Mouse (Mus musculus): ENCODE measurements around the gene Gm39115. TPM values are rescaled to one million over a fixed set of nuclear protein-coding genes. Genes with fewer than 3 reads are reported as not detected.

The Gm39115 gene
- polyA plus RNA-seq (2014; fragmentation: Illumina TruSeq; extraction: RNeasy Lipid Tissue Mini Kit (QIAGEN cat#74804); ENCODE audit: low read depth, low replicate concordance) = not detected

GRCm38 (mm10) chr7:142135934-142136333 lies at the start of gene Gm39115:
Gm39115 (minus strand) TSS chr7:142136034.

GRCm38 (mm10) chr7:142175905-142176304 lies 40.1 kb upstream of the Gm39115 start, which contains the start of gene Krtap5-2:
Krtap5-2 (minus strand) TSS chr7:142176005.

GRCm38 (mm10) chr7:142165639-142166038 lies 29.8 kb upstream of the Gm39115 start, which contains the start of gene Gm4553:
Gm4553 (minus strand) TSS chr7:142165739.

GRCm38 (mm10) chr7:142157013-142157412 lies 21.2 kb upstream of the Gm39115 start, which contains the start of gene Gm29735:
Gm29735 (minus strand) TSS chr7:142157113.

GRCm38 (mm10) chr7:142144507-142144906 lies 8.7 kb upstream of the Gm39115 start, which contains the start of gene Gm45337:
Gm45337 (minus strand) TSS chr7:142144607.

GRCm38 (mm10) chr7:142120629-142121028 lies 15.2 kb downstream of the Gm39115 start, which contains the start of gene Gm45618:
Gm45618 (minus strand) TSS chr7:142120729.

GRCm38 (mm10) chr7:142095183-142095931 lies 40.5 kb downstream of the Gm39115 start, which contains the start of gene Dusp8:
Dusp8 (minus strand) TSS chr7:142095843.

Other genes with a start within 250 kb of the Gm39115 start
- 109 TPM for gene Tollip, start 217.5 kb downstream of the Gm39115 start, polyA plus RNA-seq (2014; fragmentation: Illumina TruSeq; extraction: RNeasy Lipid Tissue Mini Kit (QIAGEN cat#74804); ENCODE audit: low read depth, low replicate concordance)
- 2.9 TPM for gene Brsk2, start 186.3 kb downstream of the Gm39115 start, polyA plus RNA-seq (2014; fragmentation: Illumina TruSeq; extraction: RNeasy Lipid Tissue Mini Kit (QIAGEN cat#74804); ENCODE audit: low read depth, low replicate concordance)
- 5.6 TPM for gene Mob2, start 75.0 kb downstream of the Gm39115 start, polyA plus RNA-seq (2014; fragmentation: Illumina TruSeq; extraction: RNeasy Lipid Tissue Mini Kit (QIAGEN cat#74804); ENCODE audit: low read depth, low replicate concordance)
- gene Dusp8, start 40.2 kb downstream of the Gm39115 start, polyA plus RNA-seq (2014; fragmentation: Illumina TruSeq; extraction: RNeasy Lipid Tissue Mini Kit (QIAGEN cat#74804); ENCODE audit: low read depth, low replicate concordance) = 0.04 TPM
- not detected for gene Gm45618, start 15.3 kb downstream of the Gm39115 start, polyA plus RNA-seq (2014; fragmentation: Illumina TruSeq; extraction: RNeasy Lipid Tissue Mini Kit (QIAGEN cat#74804); ENCODE audit: low read depth, low replicate concordance)
- gene Gm45337, start 8.6 kb upstream of the Gm39115 start, polyA plus RNA-seq (2014; fragmentation: Illumina TruSeq; extraction: RNeasy Lipid Tissue Mini Kit (QIAGEN cat#74804); ENCODE audit: low read depth, low replicate concordance) = not detected
- not detected for gene Gm29735, start 21.1 kb upstream of the Gm39115 start, polyA plus RNA-seq (2014; fragmentation: Illumina TruSeq; extraction: RNeasy Lipid Tissue Mini Kit (QIAGEN cat#74804); ENCODE audit: low read depth, low replicate concordance)
- not detected for gene Gm4553, start 29.7 kb upstream of the Gm39115 start, polyA plus RNA-seq (2014; fragmentation: Illumina TruSeq; extraction: RNeasy Lipid Tissue Mini Kit (QIAGEN cat#74804); ENCODE audit: low read depth, low replicate concordance)
- not detected for gene Krtap5-2, start 40.0 kb upstream of the Gm39115 start, polyA plus RNA-seq (2014; fragmentation: Illumina TruSeq; extraction: RNeasy Lipid Tissue Mini Kit (QIAGEN cat#74804); ENCODE audit: low read depth, low replicate concordance)
- not detected for gene Gm10153, start 54.4 kb upstream of the Gm39115 start, polyA plus RNA-seq (2014; fragmentation: Illumina TruSeq; extraction: RNeasy Lipid Tissue Mini Kit (QIAGEN cat#74804); ENCODE audit: low read depth, low replicate concordance)
- gene Krtap5-3, start 65.3 kb upstream of the Gm39115 start, polyA plus RNA-seq (2014; fragmentation: Illumina TruSeq; extraction: RNeasy Lipid Tissue Mini Kit (QIAGEN cat#74804); ENCODE audit: low read depth, low replicate concordance) = not detected
- not detected for gene Gm7579, start 75.8 kb upstream of the Gm39115 start, polyA plus RNA-seq (2014; fragmentation: Illumina TruSeq; extraction: RNeasy Lipid Tissue Mini Kit (QIAGEN cat#74804); ENCODE audit: low read depth, low replicate concordance)
- gene Krtap5-5, start 93.9 kb upstream of the Gm39115 start, polyA plus RNA-seq (2014; fragmentation: Illumina TruSeq; extraction: RNeasy Lipid Tissue Mini Kit (QIAGEN cat#74804); ENCODE audit: low read depth, low replicate concordance) = not detected
- gene Gm40460, start 105.0 kb upstream of the Gm39115 start, polyA plus RNA-seq (2014; fragmentation: Illumina TruSeq; extraction: RNeasy Lipid Tissue Mini Kit (QIAGEN cat#74804); ENCODE audit: low read depth, low replicate concordance) = not detected
- not detected for gene Gm2431, start 122.3 kb upstream of the Gm39115 start, polyA plus RNA-seq (2014; fragmentation: Illumina TruSeq; extraction: RNeasy Lipid Tissue Mini Kit (QIAGEN cat#74804); ENCODE audit: low read depth, low replicate concordance)
- gene Gm4559, start 138.3 kb upstream of the Gm39115 start, polyA plus RNA-seq (2014; fragmentation: Illumina TruSeq; extraction: RNeasy Lipid Tissue Mini Kit (QIAGEN cat#74804); ENCODE audit: low read depth, low replicate concordance) = not detected
- not detected for gene Krtap5-1, start 161.1 kb upstream of the Gm39115 start, polyA plus RNA-seq (2014; fragmentation: Illumina TruSeq; extraction: RNeasy Lipid Tissue Mini Kit (QIAGEN cat#74804); ENCODE audit: low read depth, low replicate concordance)
- not detected for gene Krtap5-4, start 167.5 kb upstream of the Gm39115 start, polyA plus RNA-seq (2014; fragmentation: Illumina TruSeq; extraction: RNeasy Lipid Tissue Mini Kit (QIAGEN cat#74804); ENCODE audit: low read depth, low replicate concordance)
- not detected for gene Ifitm10, start 237.7 kb upstream of the Gm39115 start, polyA plus RNA-seq (2014; fragmentation: Illumina TruSeq; extraction: RNeasy Lipid Tissue Mini Kit (QIAGEN cat#74804); ENCODE audit: low read depth, low replicate concordance)
- not detected for gene Gm49369, start 246.6 kb upstream of the Gm39115 start, polyA plus RNA-seq (2014; fragmentation: Illumina TruSeq; extraction: RNeasy Lipid Tissue Mini Kit (QIAGEN cat#74804); ENCODE audit: low read depth, low replicate concordance)